Mouse (Mus musculus): ENCODE results near the gene 4930430A15Rik.

4930430A15Rik gene

DNA sequence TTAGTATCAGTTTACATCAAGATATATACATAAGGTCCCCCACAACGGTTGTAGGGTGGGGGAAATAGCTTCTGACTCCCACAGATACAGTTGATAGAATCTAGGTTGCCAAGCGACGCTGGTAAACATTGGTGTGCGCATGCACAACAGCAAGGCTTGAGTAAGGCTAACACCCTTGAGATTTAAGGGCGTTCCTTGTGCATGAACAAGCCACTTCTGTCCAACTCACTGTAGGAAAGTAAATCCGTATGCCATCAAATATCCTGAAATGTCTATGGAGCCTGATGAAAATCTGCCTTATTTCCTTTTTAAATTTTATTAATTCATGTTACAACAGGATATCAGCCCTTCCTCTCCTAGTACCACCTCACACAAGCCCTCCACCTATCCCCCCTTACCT is at the start of gene 4930430A15Rik:
Gene 4930430A15Rik, minus strand, starts transcription at position 101 of the 400 bp plus-strand sequence.
- no peak for DNase-seq (ENCODE audit: low spot score in 2 of 2)

DNA sequence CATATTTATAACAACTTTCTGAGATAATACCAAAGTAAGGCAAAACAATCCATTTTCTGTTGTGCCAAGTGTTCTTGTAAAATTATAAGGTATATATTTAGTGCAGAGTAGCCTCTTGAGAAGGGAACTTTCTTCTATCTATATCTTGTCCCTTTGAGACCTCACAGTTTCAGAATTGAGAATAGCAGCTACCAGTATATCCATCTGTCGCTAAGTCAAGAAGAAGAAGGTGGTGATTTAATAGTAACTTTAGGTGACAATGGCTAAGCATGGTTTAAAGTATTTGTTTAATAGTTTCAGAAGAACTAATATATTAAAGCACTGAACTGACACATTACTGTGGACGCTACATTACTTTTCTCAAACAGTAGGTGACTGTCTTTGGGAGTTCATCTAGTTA is 44.6 kb upstream of the 4930430A15Rik start, which contains the start of gene Olfr1277:
Gene Olfr1277, minus strand, starts transcription at position 101 of the 400 bp plus-strand sequence.
- DNase-seq (ENCODE audit: low spot score in 2 of 2) = no peak

DNA sequence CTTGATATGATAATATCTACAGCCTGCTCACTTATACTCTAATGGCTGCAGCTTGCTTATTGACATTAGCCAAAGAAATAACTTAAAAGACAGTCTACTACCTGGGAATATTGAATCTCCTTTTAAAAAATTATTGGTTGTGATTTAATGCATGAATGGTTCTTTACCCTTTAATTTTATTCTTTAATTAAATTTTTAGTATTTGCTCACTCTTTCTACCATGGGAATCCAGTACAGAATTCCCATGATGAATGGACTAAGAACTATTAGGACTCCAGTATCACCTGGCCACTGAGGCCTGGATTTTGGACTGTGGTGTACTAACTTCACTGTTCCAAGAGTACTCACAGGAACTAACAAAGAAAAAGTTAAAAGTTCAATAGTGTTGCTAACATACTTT is 24.8 kb upstream of the 4930430A15Rik start, which contains the start of gene Olfr1276:
Gene Olfr1276, plus strand, starts transcription at position 301 of the 400 bp plus-strand sequence.
- no peak for DNase-seq (ENCODE audit: low spot score in 2 of 2)

DNA sequence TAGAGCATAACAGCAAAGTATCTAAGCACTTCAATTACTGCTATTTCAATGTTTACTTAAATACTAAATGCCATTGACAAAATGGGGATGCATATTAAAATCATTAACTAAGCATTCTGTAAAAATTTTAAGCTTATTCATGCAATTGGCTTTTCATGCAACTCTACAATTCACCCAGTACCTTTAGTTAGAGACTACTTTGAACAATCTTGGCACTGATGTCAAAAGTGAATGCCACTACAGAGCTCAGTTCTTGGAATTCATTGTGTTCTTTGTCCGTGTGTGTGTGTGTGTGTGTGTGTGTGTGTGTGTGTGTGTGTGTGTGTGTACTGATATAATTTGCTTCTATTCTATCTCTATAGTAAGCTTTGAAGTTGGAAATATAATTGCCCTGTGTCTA is 5.8 kb upstream of the 4930430A15Rik start, which contains the start of gene Olfr1275:
Gene Olfr1275, minus strand, starts transcription at position 101 of the 400 bp plus-strand sequence.
- DNase-seq (ENCODE audit: low spot score in 2 of 2) = no peak

DNA sequence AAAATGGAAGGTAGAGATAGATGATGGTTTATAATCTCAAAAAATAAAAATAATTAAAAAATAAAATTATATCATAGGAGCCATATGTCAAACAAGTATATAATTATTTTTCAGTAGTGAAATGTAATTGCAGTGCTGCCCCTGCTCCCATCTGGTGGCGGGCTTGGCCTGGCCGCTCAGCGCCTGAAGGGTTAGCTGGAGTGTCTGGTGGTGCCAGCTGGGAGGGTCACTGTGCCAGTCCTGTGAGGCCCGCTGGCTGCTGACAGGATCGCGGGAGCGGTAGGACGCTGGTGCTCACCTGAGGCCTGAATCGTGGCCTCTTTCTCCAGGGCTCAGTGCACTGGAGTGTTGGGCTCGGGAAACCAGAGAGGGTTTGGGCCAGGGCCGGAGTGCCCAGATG is 47.3 kb downstream of the 4930430A15Rik start:
- no peak for DNase-seq (ENCODE audit: low spot score in 2 of 2)

DNA sequence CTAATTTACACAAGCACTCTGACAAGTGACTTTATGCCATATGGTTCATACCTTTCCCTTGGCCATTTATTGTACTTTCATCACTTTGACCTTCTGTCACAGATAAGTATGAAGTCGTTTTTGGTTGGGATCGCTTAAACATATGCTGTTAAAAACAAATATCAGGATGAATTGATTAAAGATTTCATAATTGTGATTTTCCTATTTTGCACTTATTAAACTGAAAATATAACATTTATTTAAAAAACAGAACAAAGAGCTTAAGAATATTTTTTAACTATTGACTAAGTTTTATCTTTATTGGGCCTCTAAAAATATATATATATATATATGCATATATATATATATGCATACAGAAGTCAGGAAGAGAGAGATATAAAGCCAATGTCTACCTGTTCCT is 76.6 kb downstream of the 4930430A15Rik start, which contains the start of gene Gm15130:
Gene Gm15130, minus strand, starts transcription at position 101 of the 400 bp plus-strand sequence.
- DNase-seq (ENCODE audit: low spot score in 2 of 2) = no peak

DNA sequence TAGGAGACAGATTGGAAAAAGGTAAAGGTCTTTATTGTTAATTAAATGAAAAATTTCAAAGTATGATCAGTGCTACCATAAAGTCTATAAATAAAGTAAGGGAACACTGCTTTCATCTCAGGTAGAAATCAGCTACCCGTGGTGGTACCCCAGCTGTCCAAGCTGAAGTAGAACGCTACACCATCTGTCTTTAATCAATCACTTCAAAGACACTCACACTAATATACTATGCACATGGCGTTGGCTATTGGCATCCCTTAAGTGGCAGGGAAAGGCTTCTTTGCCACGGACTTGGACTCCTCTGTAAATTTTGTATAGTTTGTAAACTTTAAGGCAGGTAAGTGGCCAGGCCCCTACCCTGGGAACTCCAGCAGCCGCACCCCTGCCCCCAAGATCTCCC is 93.7 kb downstream of the 4930430A15Rik start:
- no peak for DNase-seq (ENCODE audit: low spot score in 2 of 2)

All from frontal cortex, postnatal 36 days (tissue).